Mouse (Mus musculus) B cell, adult (primary cell): Measurements from ENCODE around the gene Cs. TPM values are rescaled to one million over a fixed set of nuclear protein-coding genes. Genes with fewer than 3 reads are reported as not detected.

ENCODE experiments used
- total RNA-seq: library from RNA; stranded (reverse); gene quantifications from 4 replicates; pipeline ENCODE4 v1.2.4, GENCODE M21; 2023; ENCODE audit not compliant: inconsistent age

Gene Cs
- 105 to 106 TPM (median 105 TPM) in 4 replicates for total RNA-seq

DNA sequence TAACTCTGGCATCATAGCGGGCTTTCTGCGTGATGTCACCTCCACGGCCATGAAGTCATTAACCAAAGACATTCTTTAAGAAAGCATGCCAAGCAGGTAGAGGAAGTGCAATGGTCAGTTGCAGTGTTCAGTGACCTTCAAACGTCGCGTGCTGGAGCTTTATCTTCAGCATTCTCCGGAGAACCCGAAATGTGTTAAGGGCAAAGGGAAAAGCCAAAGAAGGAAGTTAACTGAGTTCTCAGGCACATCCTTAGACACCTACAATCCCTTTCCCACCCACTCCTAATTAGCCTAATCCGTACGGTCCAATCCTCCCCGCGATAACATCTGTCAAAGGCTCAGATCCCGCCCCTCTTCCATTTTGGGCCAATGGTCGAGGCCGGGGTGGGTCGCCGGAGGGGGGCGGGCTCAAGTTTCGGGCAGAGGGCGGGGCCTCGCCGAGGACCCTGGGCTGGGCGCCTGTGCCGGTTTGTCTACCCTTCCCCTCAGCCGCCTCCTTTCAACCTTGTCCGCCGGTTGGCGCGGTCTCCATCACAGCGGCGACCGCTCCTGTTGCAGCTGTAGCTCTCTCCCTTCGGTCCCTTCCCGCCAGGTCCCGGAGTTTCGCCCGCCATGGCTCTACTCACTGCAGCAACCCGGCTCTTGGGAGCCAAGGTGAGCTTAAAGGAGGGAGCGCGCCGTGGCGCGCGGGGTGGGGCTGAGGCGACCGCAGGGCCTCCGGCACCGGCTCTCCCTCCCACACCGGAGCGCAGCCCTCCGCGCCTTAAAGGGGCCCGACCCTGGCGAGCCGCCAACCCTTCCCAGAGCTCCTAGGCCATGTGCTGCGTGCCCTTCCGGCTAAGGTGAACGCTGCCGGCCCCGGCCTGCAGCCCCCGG is at the start of gene Cs:
Gene Cs (plus strand): TSS at position 429 of the 876 bp plus-strand sequence.

DNA sequence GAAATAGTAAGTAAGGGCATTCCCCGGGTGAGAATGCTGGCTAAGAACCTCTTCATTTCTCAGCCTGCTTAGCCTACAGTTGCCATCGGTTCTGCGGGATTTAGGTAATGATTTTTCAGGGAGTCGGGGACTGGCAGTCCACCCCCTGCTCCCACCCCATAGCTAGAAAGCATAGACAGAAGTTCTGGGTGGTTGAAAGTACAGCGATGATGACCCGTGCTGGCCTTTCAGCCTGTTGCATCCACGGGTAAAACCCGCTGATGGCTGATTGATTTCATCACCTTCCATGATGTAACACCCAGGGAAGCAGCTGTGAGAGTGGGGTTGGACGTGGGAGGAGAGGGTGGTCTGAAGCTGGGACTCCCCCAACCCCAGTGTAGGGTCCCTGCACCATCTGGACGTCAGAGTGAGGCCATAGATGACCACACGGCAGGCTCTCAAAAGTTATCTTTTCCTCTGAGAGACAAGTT is 38.8 kb upstream of the Cs start, which contains the start of gene Il23a:
Gene Il23a (minus strand): TSS at position 51 of the 470 bp plus-strand sequence.

DNA sequence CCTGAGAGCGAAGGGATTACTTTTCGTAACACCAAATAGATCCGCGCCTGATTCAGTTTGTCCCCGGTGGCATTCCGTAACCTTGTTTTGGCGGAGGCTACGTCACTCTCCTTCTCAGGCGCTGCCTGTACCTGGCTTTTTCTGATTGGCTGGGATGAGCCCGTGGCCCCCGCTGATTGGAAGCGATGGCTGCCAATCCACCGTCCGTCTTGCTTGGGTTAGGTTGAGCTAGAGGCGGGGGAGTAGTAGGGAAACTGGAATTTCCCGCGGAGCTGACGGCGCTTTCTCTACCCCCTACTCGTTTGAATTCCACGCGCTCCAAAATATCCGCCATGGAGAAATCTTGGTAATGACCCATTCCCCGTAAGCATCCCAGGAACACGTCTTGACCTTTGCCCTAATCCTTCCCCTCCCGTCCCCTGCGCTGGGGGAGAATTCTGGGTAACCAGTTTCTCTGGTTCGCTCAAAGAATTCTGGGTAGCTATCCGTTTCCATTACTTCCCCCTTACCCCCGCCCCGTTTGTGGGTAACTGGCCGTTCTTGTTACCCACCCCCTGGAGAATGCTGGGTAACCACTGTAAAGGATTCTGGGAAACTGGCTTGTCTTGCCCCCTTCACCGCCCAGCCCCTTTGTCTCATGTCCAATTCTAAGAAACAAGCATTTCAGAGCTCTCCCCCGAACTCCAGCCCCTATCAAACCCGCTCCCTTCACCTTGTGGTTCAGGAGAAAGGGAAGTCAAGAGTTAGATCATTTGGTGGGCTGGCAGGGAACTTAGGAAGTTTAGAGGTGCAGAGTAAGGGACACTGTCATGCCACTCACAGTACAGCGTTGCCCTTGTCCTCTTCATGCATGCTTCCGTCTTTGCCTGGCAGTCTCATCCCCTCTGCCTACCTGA is 34.2 kb upstream of the Cs start, which contains the start of gene Pan2:
Gene Pan2 (plus strand): TSS at position 210 of the 896 bp plus-strand sequence.

DNA sequence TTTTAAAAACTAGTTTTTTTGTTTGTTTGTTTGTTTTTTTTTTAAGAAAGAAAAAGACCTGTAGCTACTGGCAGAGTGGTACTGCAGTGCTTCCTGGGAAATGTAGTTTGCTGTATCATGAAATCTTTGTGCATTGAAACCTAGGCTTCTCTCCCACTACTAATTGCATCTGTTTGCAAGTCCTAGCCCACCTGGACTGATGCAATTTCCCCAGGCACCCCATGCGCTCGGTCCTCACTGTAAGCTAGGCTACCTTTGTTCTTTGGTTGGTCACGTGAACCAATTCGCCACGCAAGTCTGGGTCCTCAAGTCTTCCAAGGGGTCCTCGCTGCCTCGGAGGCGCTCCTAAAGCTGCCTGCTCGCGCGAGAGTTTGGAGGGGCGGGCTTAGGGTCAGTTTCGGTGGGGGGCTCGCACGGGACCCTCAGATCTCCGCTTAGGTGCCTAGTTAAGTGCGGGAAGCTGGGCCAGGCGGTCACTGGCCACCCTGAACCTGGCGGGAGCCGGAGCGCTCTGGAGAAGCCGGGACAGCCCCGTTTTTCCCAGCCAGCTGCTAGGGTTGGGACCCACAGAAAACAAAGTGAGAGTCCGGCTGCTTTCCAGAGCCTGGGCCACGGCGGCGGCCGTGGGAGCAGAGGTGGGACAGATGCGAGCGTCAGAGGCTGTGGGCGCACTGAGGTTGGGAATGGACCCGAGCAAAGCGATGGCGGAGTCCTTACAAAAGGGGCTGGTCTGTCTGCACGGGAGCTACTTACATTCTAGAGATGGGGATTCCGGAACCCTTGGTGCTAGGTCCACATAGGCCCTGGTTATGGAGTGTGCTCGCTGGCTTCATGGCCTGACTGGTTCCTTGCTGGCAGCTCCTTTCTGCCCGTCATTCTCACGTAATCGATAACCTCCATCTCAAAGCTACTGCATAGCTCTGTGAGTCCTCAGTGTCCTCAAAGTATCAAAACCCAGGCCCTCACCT is 15.1 kb upstream of the Cs start, which contains the start of gene Cnpy2:
Gene Cnpy2 (plus strand): TSS at position 319 of the 968 bp plus-strand sequence.

DNA sequence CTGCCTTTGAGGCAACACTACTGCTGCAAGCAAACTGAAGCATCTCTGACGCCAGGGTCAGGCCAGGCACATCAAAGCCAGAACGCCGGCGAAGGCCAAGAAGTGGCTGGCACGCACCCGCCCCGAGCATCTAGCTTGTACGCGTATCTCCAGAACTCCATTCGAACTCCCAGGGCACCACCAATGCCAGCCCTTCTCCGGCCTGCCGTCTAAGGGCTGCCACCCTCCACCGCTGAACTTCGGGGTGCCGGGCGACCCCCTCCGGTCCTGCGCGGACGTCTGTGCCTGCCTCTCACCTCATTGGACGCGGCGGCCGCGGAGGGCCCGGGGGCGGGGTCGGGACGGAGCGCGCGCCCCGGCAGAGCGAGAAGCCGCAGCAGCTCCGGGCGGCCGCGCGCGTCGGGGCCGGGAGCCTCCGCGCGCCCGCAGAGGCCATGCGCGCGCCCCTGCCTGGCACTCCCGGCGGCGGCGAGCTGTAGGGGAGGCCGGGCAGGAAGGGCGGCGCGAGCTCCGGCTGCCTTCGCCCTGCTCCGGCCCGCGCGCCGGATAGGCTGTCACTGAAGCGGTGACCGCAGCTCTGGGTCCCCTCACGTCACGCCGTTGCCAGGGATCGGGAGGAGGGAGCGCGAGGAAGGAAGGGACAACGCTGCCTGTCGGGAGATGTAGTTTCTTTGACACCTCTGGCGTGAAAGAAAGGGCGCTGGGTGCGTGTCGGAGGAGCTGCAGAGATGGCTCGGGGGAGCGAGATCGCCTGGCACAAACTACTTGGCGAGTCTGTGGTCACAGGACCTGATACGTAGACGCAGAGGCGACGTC is 31.1 kb downstream of the Cs start, which contains the start of gene Coq10a:
Gene Coq10a (minus strand): TSS at position 596 of the 816 bp plus-strand sequence.

DNA sequence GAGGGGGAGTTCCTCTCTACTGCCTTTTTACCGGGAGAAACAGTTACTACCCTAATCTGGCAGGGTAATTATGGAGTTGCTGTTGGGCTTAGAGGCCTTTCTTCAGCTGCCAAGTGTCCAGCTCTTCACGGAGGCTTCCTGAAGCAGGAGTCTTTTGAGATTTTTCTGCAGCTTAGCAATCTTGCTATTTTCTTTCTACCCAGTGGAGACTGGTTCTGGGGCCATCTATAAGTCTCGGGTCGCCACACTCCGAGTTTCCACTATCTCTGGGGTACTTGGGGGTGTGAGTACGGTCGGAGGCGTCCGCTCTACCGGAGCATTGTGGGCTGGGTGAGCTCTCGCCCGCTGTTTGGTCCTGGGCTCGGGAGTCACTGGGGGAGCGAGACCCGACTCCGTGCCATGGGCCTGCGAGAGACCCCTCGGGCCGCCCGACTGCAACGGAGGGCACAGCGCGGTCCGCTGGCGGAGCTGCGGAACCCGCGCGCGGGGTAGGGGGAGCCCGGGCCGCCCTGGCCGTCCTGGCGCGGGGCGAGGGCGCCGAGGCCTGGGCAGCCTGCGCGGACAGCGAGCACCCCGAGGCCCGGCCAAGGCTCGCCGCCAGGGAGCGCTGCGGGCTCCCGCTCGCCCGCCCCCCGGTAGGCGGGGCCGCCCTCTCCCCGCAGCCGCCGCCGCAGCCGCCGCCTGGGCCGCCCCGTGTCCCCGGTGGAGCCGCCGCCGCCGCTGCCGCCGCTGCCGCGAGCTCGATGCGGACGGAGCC is 39.1 kb downstream of the Cs start, which contains the start of gene Ankrd52:
Gene Ankrd52 (plus strand): TSS at position 661 of the 757 bp plus-strand sequence.

DNA sequence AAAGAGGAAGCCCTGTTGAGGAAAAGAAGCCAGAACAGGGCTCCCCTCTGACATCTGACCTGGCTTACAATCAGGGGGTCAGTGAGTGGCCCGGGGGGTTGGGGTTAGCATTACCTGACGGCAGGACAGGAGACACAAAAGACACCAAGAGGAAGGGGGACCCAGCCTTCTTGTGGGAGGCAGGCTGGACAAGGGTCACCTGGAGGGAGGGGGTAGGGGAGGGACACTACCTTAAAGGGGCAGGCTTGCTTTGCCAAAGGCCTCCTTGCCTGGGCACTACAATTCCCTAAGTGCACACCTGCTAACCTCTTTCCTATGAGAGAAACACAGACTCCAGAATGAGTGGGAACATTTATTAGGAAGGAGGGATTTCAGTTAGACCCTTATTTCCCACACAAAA is 63.5 kb downstream of the Cs start, which contains the start of gene Slc39a5:
Gene Slc39a5 (minus strand): TSS at position 174 of the 400 bp plus-strand sequence.

DNA sequence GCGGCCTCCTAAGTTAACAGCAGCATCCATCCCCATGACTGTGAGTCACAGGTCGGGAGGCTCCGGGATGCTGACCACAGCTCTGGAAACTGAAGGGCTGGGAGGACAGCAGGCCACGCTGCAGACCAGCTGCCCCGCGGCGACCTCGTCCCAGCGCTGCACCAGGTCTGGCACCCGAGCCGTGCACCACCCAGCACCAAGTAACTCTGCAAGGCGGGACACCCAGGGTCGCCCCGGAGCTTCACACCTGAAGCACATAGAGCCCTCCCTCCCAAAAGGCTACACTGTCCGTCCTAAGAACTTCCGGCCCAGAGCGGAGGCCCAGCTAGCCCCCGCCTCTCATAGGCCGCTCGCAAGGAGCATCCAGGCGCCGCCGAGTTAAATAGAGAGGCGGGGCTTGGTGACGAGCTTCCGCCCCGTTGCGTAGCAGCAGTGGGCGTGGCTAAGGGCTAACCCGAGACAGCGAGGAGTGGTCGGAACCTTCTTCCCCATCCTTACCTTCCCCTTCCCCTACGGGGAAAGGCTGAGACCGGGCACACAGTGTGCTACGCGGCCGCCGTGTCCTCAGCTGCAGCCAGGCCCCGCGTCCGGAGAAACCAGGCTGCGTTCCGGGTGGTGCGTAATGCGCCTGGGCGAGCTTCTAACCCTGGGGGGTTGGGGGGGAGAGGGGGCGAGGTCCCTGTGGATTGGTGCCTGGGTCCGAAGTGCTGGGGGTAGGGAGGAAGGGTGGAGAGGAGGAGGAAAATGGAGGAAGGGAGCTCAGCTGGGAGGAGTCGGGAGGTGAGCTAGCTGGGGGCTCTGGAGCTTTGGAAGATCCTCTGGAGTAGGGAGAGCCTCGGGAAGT is 73.9 kb downstream of the Cs start, which contains the start of the genes Nabp2 and Rnf41:
Gene Nabp2 (minus strand): TSS at position 282 of the 844 bp plus-strand sequence.
Gene Rnf41 (plus strand): TSS at position 447 of the 844 bp plus-strand sequence.

Other genes starting within 250 kb of the Cs start
- 114 to 132 TPM (median 129 TPM) in 4 replicates for gene Baz2a, start 246.2 kb upstream of the Cs start, total RNA-seq
- gene Rbms2, start 157.4 kb upstream of the Cs start, total RNA-seq, result 46.0 to 52.1 TPM (median 47.1 TPM) in 4 replicates
- not detected in 4 replicates for gene Gls2, start 143.3 kb upstream of the Cs start, total RNA-seq
- gene Spryd4, start 125.9 kb upstream of the Cs start, total RNA-seq, result 12.9 to 16.0 TPM (median 15.8 TPM) in 4 replicates
- gene Mip, start 111.9 kb upstream of the Cs start, total RNA-seq, result not detected in 4 replicates
- gene Timeless, start 105.7 kb upstream of the Cs start, total RNA-seq, result 11.7 to 20.7 TPM (median 15.9 TPM) in 4 replicates
- gene Apon, start 83.6 kb upstream of the Cs start, total RNA-seq, result 0.48 TPM in 1 of 4 replicates, not detected in the others
- gene Apof, start 69.1 kb upstream of the Cs start, total RNA-seq, result 0.54 to 2.0 TPM (median 0.83 TPM) in 4 replicates
- 109 to 134 TPM (median 120 TPM) in 4 replicates for gene Stat2, start 67.2 kb upstream of the Cs start, total RNA-seq
- 0.30 TPM in 1 of 4 replicates, not detected in the others for gene Il23a, start 39.0 kb upstream of the Cs start, total RNA-seq
- gene Pan2, start 34.4 kb upstream of the Cs start, total RNA-seq, result 57.7 to 65.1 TPM (median 61.2 TPM) in 4 replicates
- gene Cnpy2, start 15.3 kb upstream of the Cs start, total RNA-seq, result 19.3 to 27.7 TPM (median 21.7 TPM) in 4 replicates
- gene Coq10a, start 31.3 kb downstream of the Cs start, total RNA-seq, result 29.6 to 36.9 TPM (median 33.0 TPM) in 4 replicates
- 66.2 to 68.1 TPM (median 67.1 TPM) in 4 replicates for gene Ankrd52, start 39.4 kb downstream of the Cs start, total RNA-seq
- 0.83 TPM in 1 of 4 replicates, not detected in the others for gene Slc39a5, start 63.5 kb downstream of the Cs start, total RNA-seq
- 49.3 to 60.3 TPM (median 54.7 TPM) in 4 replicates for gene Nabp2, start 73.8 kb downstream of the Cs start, total RNA-seq
- gene Rnf41, start 73.9 kb downstream of the Cs start, total RNA-seq, result 58.7 to 71.1 TPM (median 64.1 TPM) in 4 replicates
- gene Smarcc2, start 121.5 kb downstream of the Cs start, total RNA-seq, result 149 to 158 TPM (median 152 TPM) in 4 replicates
- gene Myl6, start 156.4 kb downstream of the Cs start, total RNA-seq, result 518 to 597 TPM (median 546 TPM) in 4 replicates
- 0.67 to 0.69 TPM in 2 of 4 replicates, not detected in the others for gene Myl6b, start 161.0 kb downstream of the Cs start, total RNA-seq
- gene Esyt1, start 188.1 kb downstream of the Cs start, total RNA-seq, result 238 to 249 TPM (median 246 TPM) in 4 replicates
- 80.4 to 85.9 TPM (median 83.5 TPM) in 4 replicates for gene Zc3h10, start 210.0 kb downstream of the Cs start, total RNA-seq
- gene Rpl41, start 211.6 kb downstream of the Cs start, total RNA-seq, result 3,879 to 4,089 TPM (median 3,915 TPM) in 4 replicates
- gene Pa2g4, start 228.3 kb downstream of the Cs start, total RNA-seq, result 78.9 to 84.1 TPM (median 82.9 TPM) in 4 replicates